Mouse (Mus musculus) left cerebral cortex, adult 2 months (tissue): ENCODE data around the gene Snx30. TPM values are rescaled to one million over a fixed set of nuclear protein-coding genes. Genes with fewer than 3 reads are reported as not detected.
A peak's percentile ranks its signal among the peaks of the same experiment; 100 is the strongest.

Source experiments
- DNase-seq, 2 experiments: peaks; one replicate each; pipeline ENCODE4 v3.0.0; 2021 to 2022; ENCODE audit warnings: low spot score in 2 of 2, mixed read lengths in 1 of 2; ENCODE audit errors: extremely low spot score in 1 of 2
- H3K27ac ChIP-seq: fragments of 200-600 bp; 2 replicates; pipeline ENCODE4 v1.8.1; 2022
- H3K4me3 ChIP-seq: fragments of 200-600 bp; 2 replicates; pipeline ENCODE4 v1.8.1; 2022
- CTCF ChIP-seq: fragments of 200-600 bp; IDR thresholded peaks from 2 replicates; pipeline ENCODE4 v1.8.1; 2022; ENCODE audit warnings: antibody characterized with exemption, mild to moderate bottlenecking, moderate library complexity
- intact Hi-C: fragments of 180-260 bp; cut with DNase I; formaldehyde crosslinking; loops from one replicate; pipeline ENCODE4 v1.15.1; 2025
- total RNA-seq, 2 experiments: library from RNA; stranded (reverse); gene quantifications; 2 replicates each; pipeline ENCODE4 v1.2.3; 2021

Gene Snx30
- total RNA-seq, 2 experiments from 2014 or later: 33.4 to 37.2 TPM

DNA sequence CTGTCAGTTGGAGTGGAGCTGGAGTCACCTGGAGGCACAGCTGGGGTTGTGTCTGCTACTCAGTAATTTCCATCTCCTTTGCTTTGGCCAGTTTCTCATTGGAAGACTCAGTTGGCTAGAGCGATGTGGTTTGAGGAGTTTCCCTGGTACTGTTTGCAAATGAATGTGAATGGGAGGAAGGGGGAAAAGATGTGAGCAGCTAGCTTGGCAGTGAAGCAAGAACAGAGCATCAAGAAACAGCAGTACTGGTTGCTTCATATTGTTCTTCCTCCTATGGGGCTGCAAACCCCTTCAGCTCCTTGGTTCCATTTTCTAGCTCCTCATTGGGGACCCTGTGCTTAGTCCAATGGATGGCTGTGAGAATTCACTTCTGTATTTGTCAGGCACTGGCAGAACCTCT lies 56.7 kb downstream of the Snx30 start:
- H3K27ac ChIP-seq: no peak overlapping the region
- no peak for TF ChIP-seq CTCF

DNA sequence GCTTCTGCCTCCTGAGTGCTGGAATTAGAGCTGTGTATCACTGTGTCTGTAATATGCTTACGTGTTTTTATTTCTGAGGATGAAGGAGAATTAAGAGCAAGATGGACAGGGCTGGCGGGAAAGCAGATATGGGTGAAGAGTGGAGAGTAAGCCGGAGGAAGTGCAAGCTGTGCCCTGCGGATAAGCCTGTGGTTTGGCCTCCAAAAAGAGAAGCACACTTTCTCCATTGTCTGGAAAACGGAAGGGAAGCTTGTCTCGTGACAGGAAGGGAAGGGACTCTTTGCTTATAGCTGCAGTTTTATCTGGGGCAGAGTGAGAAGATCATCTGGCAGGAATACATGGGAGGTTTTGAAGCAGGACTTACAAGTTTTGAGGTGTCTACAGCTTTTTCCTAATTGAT lies 58.2 kb downstream of the Snx30 start:
- intact Hi-C loops: no loop called here
- DNase-seq: no peak
- no peak overlapping the region for H3K27ac ChIP-seq
- no peak overlapping the region for H3K4me3 ChIP-seq
- no peak for TF ChIP-seq CTCF

More for the DNA sequence above, 56.7 kb downstream of the Snx30 start:
- no peak overlapping the region for H3K4me3 ChIP-seq
- intact Hi-C loops: no loop called here
- DNase-seq: no peak

DNA sequence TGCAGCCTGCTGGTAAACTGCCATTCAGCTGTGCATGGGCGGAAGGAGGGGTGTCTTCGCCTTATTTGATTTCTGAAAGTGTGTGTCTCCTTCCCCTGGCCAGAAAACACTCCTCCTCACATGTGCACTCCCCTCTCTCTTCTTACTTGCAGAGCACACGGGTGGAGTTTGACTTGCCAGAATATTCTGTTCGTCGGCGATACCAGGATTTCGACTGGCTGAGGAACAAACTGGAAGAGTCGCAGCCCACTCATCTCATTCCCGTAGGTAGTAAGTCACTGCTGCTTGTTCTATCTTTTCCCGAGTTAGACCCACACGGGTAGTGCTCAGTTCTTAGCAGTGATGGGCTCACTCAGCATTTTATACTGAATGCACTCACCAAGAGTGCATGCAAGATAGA lies 62.4 kb downstream of the Snx30 start:
- TF ChIP-seq CTCF: no peak
- no peak overlapping the region for H3K4me3 ChIP-seq
- peak; percentile 42 to 47 for DNase-seq
- intact Hi-C loops: loop anchor here (2.0 kb wide), 1 partner anchor 63 kb away; the partner anchor contains the start of gene Snx30
- no peak overlapping the region for H3K27ac ChIP-seq

DNA sequence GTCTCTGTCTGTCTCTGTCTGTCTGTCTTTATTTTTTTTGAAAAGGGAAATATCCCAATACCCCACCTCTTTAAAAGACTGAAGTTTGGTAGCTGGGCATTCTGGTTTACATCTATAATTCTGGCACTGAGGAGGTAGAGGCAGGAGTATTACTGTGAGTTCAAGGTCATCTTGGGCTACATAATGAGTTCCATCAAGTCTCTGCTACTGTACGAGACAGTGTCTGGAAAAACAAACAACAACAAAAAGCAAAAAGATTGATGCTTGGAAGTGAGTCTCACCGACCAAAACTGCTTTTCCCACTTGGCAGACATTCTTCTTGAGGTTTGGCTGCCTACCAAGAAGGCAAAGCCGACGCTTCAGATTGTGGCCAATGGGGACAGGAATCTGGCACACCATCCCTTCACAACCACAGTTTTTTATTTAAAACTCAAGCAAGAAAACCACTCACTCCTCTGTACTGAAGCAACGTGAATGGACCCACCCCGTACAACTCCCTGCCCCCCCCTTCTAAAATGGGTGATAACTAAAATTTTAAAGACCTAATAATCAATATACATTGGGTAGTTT lies 63.9 kb downstream of the Snx30 start:
- no peak for TF ChIP-seq CTCF
- peak in 1 of 2 experiments; percentile 43 for DNase-seq
- Histone ChIP-seq H3K4me3 (no peak overlapping the region), H3K27ac (no peak overlapping the region)
- intact Hi-C loops: loop anchor here (2.0 to 5.0 kb wide), 3 partner anchors 65 to 487 kb away; partner anchors contain the start of genes E130308A19Rik and Snx30

DNA sequence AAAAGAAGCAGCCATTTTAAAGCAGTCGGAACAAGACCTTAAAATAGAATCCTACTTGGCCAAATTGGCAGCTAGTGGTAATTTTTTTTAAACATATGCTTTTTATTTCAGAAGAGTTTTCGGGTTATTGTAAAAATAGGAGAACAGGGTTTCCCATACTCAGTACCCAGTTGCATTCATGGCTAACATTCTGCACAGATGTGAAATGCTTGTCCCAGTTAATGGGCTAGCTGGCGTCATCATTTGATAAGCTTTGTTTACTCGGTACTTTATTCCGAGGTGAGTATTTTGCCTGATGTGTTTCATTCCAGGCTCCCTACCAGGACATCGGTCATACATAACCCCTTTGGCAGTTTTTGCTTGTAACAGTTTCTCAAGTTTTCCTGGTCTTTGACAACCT lies 64.8 kb downstream of the Snx30 start:
- Histone ChIP-seq H3K27ac (peak overlapping the region; percentile 38), H3K4me3 (no peak overlapping the region)
- no peak for DNase-seq
- no peak for TF ChIP-seq CTCF
- intact Hi-C loops: loop anchor here (5.0 kb wide), 2 partner anchors 243 to 488 kb away; partner anchors contain the start of gene E130308A19Rik

DNA sequence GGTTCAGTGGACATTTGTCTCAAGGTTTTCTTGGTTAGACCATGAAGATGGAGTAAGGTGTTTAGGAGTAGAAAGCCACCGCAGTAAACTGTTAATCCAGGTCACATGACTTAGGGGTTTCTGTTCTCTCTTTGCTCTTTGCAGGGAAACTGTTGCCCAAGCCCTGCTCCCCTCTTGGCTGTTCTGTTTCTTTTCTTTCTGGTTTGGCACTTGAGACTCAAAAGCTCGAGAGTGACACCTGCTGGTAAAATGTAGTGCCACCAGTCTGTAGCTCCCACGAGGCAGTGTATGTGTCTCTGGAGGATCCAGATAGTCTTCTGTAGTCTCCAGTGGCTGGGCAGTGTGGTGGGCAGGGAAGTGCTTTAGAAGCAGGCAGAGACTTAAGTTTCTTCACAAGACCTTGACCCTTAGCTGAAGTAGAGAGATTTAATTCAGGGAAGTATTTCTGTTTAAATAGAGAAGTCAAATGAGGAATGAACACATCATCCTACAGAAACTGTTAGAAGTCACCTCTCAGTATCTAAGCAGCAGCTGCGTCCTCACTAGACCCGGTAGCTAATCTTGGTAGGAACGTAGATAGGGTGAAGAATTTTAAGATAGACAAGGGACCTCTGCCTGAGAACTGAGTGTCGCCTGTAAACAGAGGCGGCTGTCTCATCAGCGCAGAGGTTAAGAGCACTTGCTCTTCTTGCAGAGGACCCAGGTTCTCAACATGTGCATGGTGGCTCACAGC lies 65.4 kb downstream of the Snx30 start:
- intact Hi-C loops: loop anchor here (1.0 to 5.0 kb wide), 3 partner anchors 85 to 489 kb away; partner anchors contain the start of gene E130308A19Rik
- peak; percentile 92 for TF ChIP-seq CTCF
- Histone ChIP-seq H3K4me3 (no peak overlapping the region), H3K27ac (no peak overlapping the region)
- DNase-seq: peak; percentile 79 to 80

DNA sequence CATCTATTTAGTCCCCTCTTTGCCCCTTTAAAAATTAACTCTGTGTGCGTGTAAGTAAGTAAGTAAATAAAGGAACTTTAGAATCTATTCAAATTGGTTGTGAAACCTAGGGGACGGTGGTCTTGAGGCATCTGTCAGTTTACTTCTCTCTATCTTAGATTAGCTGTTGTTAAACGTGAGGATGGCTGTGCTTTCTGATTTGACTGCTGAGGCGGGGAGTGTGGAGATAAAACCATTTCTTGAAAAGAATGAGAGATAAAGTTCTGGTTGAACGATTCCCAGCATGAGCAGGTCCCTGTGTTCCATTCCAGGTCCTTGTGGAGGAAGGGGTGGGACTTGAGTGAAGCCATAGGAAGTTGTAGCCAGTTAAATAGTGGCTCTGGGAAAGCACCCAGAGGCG lies 67.6 kb downstream of the Snx30 start:
- DNase-seq: no peak
- intact Hi-C loops: loop anchor here (5.0 kb wide), 2 partner anchors 246 to 491 kb away; partner anchors contain the start of gene E130308A19Rik
- H3K27ac ChIP-seq: no peak overlapping the region
- H3K4me3 ChIP-seq: no peak overlapping the region
- TF ChIP-seq CTCF: no peak

DNA sequence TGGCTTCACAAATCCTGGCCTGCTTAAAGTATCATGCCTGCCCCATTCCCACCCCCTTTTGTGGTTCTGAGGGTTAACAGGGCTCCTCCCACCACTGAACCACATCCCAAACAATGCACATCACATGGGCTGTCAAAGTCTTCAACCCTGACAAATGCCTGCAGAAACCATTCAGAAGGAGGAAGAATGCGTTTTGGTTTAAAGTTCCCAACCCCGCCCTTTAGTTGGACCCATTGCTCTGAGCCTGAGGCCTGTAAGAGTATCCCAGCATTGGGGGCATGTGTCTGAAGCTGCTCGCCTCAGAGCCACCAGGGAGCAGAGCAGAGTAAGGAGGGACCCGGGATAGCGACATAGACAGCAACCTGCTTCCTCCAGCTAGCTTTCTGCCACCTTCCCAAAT lies 68.2 kb downstream of the Snx30 start:
- no peak; the same call in 1 of the 2 replicates for TF ChIP-seq CTCF
- Histone ChIP-seq H3K27ac (no peak overlapping the region), H3K4me3 (no peak overlapping the region)
- intact Hi-C loops: loop anchor here (5.0 kb wide), 2 partner anchors 247 to 492 kb away; partner anchors contain the start of gene E130308A19Rik
- no peak for DNase-seq

DNA sequence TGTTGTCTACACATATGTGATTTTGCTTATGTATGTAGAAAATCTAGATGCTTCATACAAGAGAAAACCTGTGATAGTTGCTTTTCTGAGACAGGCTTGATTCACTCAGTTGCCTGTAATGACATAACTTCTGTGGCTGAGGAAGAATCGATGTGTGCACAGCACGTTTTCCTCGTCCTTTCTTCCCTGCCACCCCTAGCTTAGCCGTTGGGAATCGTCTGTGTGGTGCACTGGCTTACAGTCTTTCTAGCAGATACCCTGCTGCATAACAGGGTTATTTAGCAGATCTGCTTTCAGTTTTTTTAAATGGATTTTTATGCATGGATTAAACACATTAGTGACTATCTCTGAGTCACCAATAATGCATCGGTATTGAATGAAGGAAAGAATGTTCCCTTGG lies 70.9 kb downstream of the Snx30 start:
- no peak for DNase-seq
- intact Hi-C loops: no loop called here
- no peak overlapping the region for H3K4me3 ChIP-seq
- TF ChIP-seq CTCF: no peak
- H3K27ac ChIP-seq: no peak overlapping the region

DNA sequence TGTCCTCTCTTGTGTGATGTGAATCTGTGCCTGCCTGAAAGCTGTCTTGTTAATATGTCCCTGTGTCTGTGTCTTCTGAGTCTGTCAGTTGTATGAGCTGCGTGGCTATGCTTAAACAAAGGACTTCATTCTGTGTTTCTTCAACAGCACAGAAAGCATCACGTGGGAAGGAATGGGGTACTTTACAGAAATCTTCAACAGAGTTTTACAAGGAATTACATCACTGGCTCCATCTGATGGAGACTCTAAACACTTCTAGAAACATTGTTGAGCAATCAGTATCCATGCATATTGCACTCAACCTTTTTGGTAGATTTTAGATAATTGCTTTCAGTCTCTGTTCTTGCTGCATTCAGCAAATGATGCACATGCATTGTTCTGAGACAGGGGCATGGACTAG lies 71.4 kb downstream of the Snx30 start:
- intact Hi-C loops: no loop called here
- Histone ChIP-seq H3K27ac (no peak overlapping the region), H3K4me3 (no peak overlapping the region)
- no peak for TF ChIP-seq CTCF
- no peak for DNase-seq

DNA sequence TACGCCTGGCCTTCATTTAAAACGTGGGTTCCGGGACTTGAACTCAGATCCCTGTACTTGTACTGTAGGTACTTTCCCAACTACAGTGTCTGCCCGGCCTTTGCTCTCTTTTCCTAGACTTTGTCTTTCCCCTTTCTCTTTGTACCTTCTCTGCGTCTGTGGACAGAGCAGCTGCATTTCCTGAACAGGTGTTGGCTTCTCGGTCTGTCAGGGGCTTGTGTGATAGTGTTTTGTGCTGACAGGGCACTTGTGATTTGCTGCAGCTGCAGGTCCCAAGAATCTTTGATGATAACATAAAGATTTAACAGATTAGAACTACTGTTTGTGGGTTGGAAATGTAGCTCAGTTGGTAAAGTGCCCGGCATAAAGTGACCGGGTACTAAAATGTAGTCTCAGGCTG lies 73.0 kb downstream of the Snx30 start:
- H3K4me3 ChIP-seq: no peak overlapping the region
- no peak for DNase-seq
- intact Hi-C loops: no loop called here
- TF ChIP-seq CTCF: no peak
- no peak overlapping the region for H3K27ac ChIP-seq

DNA sequence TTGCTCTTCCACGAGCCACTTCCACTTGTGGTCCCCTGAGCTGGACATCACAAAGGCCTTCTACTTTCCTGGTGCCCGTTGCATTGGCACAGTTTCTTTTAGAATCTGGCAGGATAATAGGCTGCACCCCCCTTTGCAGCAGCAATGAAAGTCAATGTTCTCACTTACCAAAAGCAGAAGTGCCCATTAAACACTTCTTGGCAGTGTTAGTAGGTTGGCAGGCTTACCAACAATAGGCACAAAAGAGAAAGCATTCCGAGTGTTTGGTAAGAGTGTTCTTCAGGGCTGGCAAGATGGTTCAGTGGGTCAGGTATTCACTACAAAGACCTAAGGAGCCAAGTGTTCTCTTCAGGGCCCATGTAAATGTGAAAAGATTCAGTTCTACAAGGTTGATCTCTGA lies 73.8 kb downstream of the Snx30 start:
- intact Hi-C loops: no loop called here
- DNase-seq: no peak
- no peak overlapping the region for H3K4me3 ChIP-seq
- TF ChIP-seq CTCF: no peak
- H3K27ac ChIP-seq: no peak overlapping the region

DNA sequence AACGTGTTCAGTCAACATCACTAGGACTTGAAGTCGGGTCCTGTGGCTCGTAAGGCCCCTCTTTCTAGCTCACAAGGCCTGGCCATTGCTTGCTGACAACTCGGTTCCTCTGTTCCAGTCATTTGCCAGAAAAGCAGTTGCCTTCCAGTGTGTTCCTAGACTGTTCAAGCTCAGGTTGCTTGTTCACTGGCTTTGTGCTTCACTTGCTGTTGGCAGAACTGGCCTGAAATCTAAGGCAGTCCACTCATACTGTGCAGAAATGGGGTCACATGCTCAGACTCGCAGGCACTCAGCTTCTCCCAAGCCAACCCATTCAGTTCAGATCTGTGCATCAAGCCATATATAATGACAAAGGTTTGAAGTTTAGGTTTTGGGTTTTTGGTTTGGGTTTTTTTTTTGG lies 75.1 kb downstream of the Snx30 start:
- TF ChIP-seq CTCF: no peak
- intact Hi-C loops: no loop called here
- Histone ChIP-seq H3K4me3 (no peak overlapping the region), H3K27ac (no peak overlapping the region)
- no peak for DNase-seq
